Mouse (Mus musculus): ENCODE data around the gene Gja8. TPM values are rescaled to one million over a fixed set of nuclear protein-coding genes. Genes with fewer than 3 reads are reported as not detected.

The Gja8 gene
- total RNA-seq (2021) = not detected
- long read RNA-seq, experiment 1 = 0 reads
- long read RNA-seq, experiment 2 = 0 reads

GRCm38 (mm10) chr3:96925920-96926319 is at the start of gene Gja8:
Gene Gja8 (minus strand): TSS chr3:96926020.
- no peak for DNase-seq

- DNase-seq = no peak
These were observed 48.6 kb upstream of the Gja8 start for GRCm38 (mm10) chr3:96974467-96974866.

DNA sequence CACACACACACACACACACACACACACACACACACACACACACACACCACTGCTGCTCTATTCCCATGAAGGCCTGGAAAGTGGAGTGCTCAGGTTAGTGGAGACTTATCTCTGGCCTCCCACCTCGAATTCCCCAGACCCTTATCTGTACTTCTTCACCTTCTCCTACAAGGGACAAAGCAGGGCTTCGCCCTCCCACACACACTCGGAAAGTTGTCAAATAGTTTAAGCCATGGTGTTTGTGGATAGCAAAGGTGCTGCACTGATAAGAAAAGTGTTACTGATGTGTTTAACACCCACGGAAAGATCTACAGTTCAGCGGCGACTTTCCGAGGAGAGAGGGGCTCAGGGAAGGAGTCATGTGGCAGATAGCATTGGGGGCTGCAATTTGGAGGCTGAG is 45.2 kb upstream of the Gja8 start:
- no peak for DNase-seq

- no peak for DNase-seq
These were observed 37.5 kb upstream of the Gja8 start for GRCm38 (mm10) chr3:96963088-96964034.

GRCm38 (mm10) chr3:96960597-96960996 is 34.8 kb upstream of the Gja8 start:
- DNase-seq = peak in 1 of 2 experiments; percentile 4

GRCm38 (mm10) chr3:96953489-96954233 is 27.8 kb upstream of the Gja8 start:
- DNase-seq = peak; percentile 10 to 35

DNA sequence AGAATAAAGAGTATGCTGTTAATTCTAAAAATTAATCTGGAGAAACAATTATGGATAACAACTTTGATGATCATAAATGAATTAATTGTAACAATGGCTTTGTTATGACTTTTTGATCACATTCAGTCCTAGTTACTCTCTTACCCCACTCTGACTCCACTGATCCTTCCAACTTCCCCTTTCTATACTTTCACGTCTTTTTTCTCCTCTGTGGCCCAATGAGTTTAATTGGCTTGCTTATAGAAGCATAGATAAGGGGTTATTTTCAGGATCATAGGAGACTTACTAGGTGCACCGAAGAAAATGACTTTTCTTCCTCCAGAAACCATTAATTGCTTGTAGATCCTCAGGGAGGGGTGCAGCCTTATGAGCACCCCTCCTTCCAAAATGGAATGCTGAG is 16.9 kb upstream of the Gja8 start:
- no peak for DNase-seq

DNA sequence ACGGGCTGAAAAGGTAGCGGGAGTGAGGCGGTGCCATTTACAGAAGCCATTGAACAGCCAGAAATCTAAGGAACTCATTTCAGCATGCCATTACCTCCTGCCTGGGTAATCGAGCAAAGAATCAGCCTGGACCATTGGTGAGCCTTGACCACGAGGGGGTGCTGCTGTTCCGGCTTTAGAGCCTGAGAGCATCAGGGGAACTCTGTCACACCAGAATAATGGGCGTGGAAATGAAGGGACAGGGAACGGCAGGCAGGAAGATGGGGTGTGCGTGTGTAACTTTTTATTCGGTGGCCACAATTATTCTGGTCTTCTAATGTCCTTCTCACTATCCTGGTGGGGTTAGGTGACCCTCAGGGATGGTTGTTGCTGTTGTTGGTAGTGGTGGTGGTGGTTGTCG is 12.9 kb upstream of the Gja8 start:
- DNase-seq = peak; percentile 77 to 93

DNA sequence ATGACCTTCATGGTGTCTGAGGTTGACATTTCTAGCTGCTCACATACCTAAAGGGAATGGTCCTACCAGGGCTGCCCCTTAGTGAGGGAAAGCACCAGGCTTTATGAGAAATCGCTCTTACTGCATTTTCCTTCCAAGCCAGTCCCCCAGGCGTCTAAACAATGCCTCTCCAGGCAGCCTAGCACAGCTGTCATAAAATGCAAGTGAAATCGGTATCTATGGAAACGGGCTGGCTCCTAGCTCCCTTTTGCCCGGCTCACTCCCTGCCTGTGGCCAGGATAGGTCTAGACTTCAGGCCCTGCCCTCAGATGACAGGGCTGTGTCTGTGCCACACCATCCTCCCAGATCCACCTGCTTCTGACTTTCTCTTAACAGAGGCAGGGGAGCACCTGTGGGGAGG is 11.8 kb upstream of the Gja8 start:
- DNase-seq = no peak

- DNase-seq = peak; percentile 13 to 57
These were observed 10.4 kb upstream of the Gja8 start for GRCm38 (mm10) chr3:96936241-96936640.

- no peak for DNase-seq
These were observed 5.5 kb upstream of the Gja8 start for GRCm38 (mm10) chr3:96931261-96931681.

- no peak for DNase-seq
These were observed 1.2 kb downstream of the Gja8 start for GRCm38 (mm10) chr3:96924631-96925030.

DNA sequence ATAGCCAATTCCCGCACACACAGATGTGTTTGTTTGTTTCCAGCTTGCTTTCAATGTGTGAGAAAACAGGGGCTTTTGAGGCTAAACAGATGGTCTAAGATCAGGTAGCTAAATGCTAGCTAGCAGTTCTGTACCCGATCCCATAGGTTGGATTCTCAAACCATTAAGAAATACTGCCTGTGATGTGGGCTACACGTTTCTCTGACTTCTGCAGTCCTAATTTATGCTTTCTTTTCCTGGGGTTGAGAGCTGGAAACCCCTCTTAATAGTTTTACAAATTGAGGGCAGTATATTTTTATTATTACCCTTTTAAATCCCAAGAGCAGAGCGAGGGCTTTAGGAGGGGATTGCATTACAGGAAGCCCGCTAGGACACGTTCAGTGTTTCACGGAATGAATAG is 4.8 kb downstream of the Gja8 start:
- DNase-seq = no peak

DNA sequence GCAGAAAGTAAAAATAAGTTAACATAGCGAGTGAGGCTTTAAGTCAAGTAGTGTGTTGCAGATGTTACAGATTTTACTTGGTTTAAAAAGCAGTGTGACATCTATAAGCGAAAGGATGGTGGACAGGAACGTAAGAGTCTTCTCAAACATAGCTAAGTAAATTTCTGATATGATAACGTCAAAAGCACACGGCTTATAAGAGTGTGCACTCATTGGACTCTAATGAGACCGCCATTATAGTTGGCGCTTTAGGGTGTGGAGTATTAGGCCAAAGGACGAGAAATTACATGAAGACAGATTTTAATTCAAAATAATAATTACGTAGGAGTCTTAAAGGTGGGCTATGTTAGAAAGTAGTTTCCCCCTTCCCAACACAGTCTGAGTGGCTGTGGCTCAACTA is 20.2 kb downstream of the Gja8 start:
- DNase-seq = no peak

GRCm38 (mm10) chr3:96904851-96905541 is 20.8 kb downstream of the Gja8 start, which contains the start of gene Gpr89:
Gene Gpr89 (minus strand): TSS chr3:96905346.
- peak; percentile 93 for DNase-seq

DNA sequence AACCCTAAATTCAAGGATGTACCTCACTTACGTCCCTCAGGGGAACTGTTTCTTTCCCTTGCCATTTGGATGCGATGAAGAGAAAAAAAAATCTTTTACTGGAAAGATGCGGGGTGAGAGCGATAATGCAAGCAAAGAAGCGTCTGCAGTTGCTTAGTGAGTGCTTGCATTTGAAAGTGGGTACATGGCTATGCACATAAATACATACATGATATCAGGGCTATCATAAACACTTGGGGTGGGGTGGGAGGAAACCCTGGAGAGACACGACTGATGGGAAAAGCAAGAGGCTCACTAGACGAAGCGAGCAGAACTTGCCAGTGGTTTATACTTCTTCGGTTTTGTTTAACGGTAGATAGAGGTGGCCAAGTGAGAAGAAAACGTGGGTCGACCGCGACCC is 21.4 kb downstream of the Gja8 start, which contains the start of gene Gja5:
TSS of gene Gja5 (plus strand) at position 301 of the 400 bp plus-strand sequence.
- DNase-seq = no peak

- DNase-seq = no peak
These were observed 23.4 kb downstream of the Gja8 start for GRCm38 (mm10) chr3:96902336-96902999.

GRCm38 (mm10) chr3:96883690-96884089 is 42.1 kb downstream of the Gja8 start:
- no peak for DNase-seq

DNA sequence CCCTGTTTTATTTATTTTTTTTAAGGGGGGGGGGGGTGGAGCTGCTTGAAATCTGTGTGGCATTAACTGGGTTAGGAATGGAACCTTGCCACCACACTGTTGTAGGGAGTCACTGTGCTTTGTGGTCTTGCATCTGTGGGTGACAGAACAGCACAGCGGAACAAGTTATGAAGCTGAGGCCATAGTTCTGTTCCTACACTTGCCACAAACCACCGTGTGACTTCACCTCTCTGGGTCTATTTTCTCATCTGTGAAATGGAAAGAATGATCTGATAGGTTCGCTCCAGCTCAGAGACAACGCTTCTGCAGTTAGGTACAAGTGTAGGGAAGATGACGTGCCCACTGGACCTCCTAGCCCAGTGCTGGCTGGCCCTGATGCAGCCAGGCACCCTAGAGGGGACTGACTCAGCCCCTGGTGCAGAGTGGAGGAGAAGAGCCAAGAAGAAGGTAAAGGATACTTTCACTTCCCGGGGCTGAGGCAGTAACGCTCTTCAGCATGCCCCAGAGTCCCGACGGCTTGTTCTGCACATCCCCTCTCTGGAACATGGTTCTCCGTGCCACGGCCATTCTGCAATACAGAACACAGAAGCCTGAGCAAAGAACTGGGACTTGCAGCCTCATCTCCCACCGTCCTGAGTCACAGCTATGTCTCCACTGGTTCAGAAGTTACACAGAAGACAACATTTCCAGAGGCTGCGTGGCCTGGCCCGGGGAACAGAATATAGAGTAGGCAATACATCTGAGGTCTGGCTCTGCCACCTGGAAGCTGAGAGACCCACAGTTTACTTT is 43.6 kb downstream of the Gja8 start:
- DNase-seq = no peak

DNA sequence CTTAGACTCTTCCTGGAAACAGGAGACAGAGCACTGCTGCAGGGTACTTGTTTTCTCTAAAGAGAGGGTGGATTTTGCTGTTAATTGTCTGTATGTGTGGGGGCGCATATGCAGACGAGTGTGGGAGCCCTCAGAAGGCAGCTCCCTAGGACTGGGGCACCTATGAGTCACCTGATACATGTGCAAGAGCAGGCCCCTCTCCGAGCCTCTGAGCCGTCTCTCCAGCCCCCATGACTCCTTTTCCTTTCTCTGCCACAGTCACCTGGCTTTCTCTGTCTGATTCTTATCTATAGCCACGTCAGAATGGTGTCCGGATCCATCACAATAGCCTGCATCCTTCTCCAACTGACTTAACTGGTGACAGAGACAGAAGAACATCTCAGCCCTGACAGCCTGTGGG is 44.3 kb downstream of the Gja8 start:
- no peak for DNase-seq

DNA sequence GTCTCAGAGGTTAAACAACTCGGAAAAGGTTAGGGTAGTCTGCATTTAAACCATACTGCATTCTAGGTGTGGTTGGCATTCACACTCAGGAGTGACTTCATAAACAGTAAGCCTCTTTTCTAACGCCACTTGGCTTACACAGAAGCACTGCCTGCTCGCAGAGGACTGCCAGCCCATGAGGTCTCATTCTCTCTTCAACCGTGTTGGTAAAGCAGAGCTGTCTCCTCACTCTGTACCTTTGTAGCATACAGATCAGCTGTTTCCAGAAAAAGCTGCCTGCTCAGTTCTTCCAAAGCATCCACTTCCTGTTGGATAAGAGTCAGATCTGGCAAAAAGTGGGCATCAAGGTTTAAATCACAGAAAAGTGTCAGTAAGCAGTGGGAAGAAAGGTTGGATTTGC is 45.4 kb downstream of the Gja8 start:
- DNase-seq = no peak

Measured in heart, adult 18-20 months (tissue).